Mouse (Mus musculus) lung, embryonic 14.5 days (tissue): ENCODE results near the gene Dlg2. TPM values are rescaled to one million over a fixed set of nuclear protein-coding genes. Genes with fewer than 3 reads are reported as not detected.

Experiments
- ATAC-seq: fragments of 200-750 bp; cut with Nextera tagmentation; 2 replicates; pipeline ENCODE4 v1.8.0; 2017; ENCODE audit warnings: mild to moderate bottlenecking, moderate TSS enrichment, moderate library complexity; ENCODE audit not compliant: insufficient read depth
- DNase-seq: peaks from one replicate; pipeline ENCODE4 v3.0.0-alpha.2; 2015
- H3K27ac ChIP-seq: fragments of 300-500 bp; sonication (generic); 2 replicates; pipeline ENCODE4 v1.5.1; 2014; ENCODE audit warnings: low read depth, mild to moderate bottlenecking, moderate library complexity
- H3K27me3 ChIP-seq: fragments of 300-500 bp; sonication (generic); 2 replicates; pipeline ENCODE4 v1.6.1; 2014; ENCODE audit warnings: low read length, control low read depth; ENCODE audit not compliant: insufficient read depth
- H3K36me3 ChIP-seq: fragments of 300-500 bp; sonication (generic); 2 replicates; pipeline ENCODE4 v1.6.1; 2014; ENCODE audit warnings: control low read depth; ENCODE audit not compliant: insufficient read depth
- H3K4me1 ChIP-seq: fragments of 300-500 bp; sonication (generic); 2 replicates; pipeline ENCODE4 v1.6.1; 2014; ENCODE audit warnings: antibody characterized with exemption, control low read depth; ENCODE audit not compliant: insufficient read depth
- H3K4me2 ChIP-seq: fragments of 300-500 bp; sonication (generic); 2 replicates; pipeline ENCODE4 v1.6.1; 2014; ENCODE audit warnings: mild to moderate bottlenecking
- H3K4me3 ChIP-seq: fragments of 300-500 bp; sonication (generic); 2 replicates; pipeline ENCODE4 v1.5.1; 2014; ENCODE audit warnings: low read depth, low read length
- H3K9ac ChIP-seq: fragments of 300-500 bp; sonication (generic); 2 replicates; pipeline ENCODE4 v1.6.1; 2014
- H3K9me3 ChIP-seq: fragments of 300-500 bp; sonication (generic); 2 replicates; pipeline ENCODE4 v1.6.1; 2016; ENCODE audit warnings: low read depth, low read length, control low read depth
- CTCF ChIP-seq: IDR thresholded peaks from 2 replicates; pipeline ENCODE4 v1.5.1; 2016; ENCODE audit warnings: antibody characterized with exemption, low read depth
- WGBS: fragments of 180-500 bp; shearing (Covaris S2); extraction: QIAGEN DNeasy Blood & Tissue Kit; methylation state at CpG from one replicate; pipeline ENCODE4 v1.1.7; 2014; 5-methylcytosine and 5-hydroxymethylcytosine counted together
- polyA plus RNA-seq: library from polyadenylated mRNA; unstranded; fragments of >200 nt; fragmentation: Nextera tagmentation; extraction: Ambion mirVana; gene quantifications from 2 replicates; pipeline ENCODE4 v1.2.1, GENCODE M21; 2014

The Dlg2 gene
- polyA plus RNA-seq, 1 experiment from 2014 or later, result 0.25 TPM

GRCm38 (mm10) chr7:90609764-90610163 lies 133.3 kb downstream of the Dlg2 start:
- H3K4me1 ChIP-seq, result no peaks in the 10 kb centered on the region
- DNase-seq, result no peak
- WGBS, result 42% methylated on average over 2 of the region's 2 CpGs
- no peaks in the 10 kb centered on the region for H3K36me3 ChIP-seq
- no peaks in the 10 kb centered on the region for H3K9me3 ChIP-seq
- ATAC-seq, result no peak
- no peak overlapping the region for H3K4me3 ChIP-seq
- H3K27me3 ChIP-seq, result no peaks in the 10 kb centered on the region
- H3K4me2 ChIP-seq, result no peak overlapping the region
- no peak for TF ChIP-seq CTCF
- no peak overlapping the region for H3K27ac ChIP-seq
- H3K9ac ChIP-seq, result no peak overlapping the region

- no peak overlapping the region for H3K27ac ChIP-seq
- no peak for TF ChIP-seq CTCF
- H3K9me3 ChIP-seq, result no peaks in the 10 kb centered on the region
- no peak overlapping the region for H3K4me3 ChIP-seq
- no peaks in the 10 kb centered on the region for H3K27me3 ChIP-seq
- 67% methylated on average over 3 of the region's 3 CpGs for WGBS
- ATAC-seq (no peak), DNase-seq (no peak)
- H3K4me2 ChIP-seq, result no peak overlapping the region
- H3K36me3 ChIP-seq, result no peaks in the 10 kb centered on the region
- no peaks in the 10 kb centered on the region for H3K4me1 ChIP-seq
- no peak overlapping the region for H3K9ac ChIP-seq
Measured at GRCm38 (mm10) chr7:90630546-90630945, 154.1 kb downstream of the Dlg2 start.

GRCm38 (mm10) chr7:90649512-90649911 lies 173.0 kb downstream of the Dlg2 start:
- Histone ChIP-seq H3K27me3 (no peaks in the 10 kb centered on the region), H3K4me3 (no peak overlapping the region), H3K9me3 (no peaks in the 10 kb centered on the region), H3K4me1 (no peaks in the 10 kb centered on the region), H3K36me3 (no peaks in the 10 kb centered on the region), H3K9ac (no peak overlapping the region), H3K27ac (no peak overlapping the region), H3K4me2 (no peak overlapping the region)
- no peak for TF ChIP-seq CTCF
- ATAC-seq, result no peak
- DNase-seq, result no peak
- WGBS, result 74% methylated on average over 1 of the region's 1 CpGs

GRCm38 (mm10) chr7:90651128-90651527 lies 174.7 kb downstream of the Dlg2 start:
- Histone ChIP-seq H3K4me3 (no peak overlapping the region), H3K9me3 (no peaks in the 10 kb centered on the region), H3K4me2 (no peak overlapping the region), H3K27ac (no peak overlapping the region), H3K27me3 (no peaks in the 10 kb centered on the region), H3K9ac (no peak overlapping the region), H3K36me3 (no peaks in the 10 kb centered on the region), H3K4me1 (no peaks in the 10 kb centered on the region)
- WGBS, result 55% methylated on average over 6 of the region's 6 CpGs
- no peak for TF ChIP-seq CTCF
- ATAC-seq, result no peak
- DNase-seq, result no peak

GRCm38 (mm10) chr7:90651611-90652010 lies 175.1 kb downstream of the Dlg2 start:
- ATAC-seq (no peak), DNase-seq (no peak)
- Histone ChIP-seq H3K4me3 (no peak overlapping the region), H3K27me3 (no peaks in the 10 kb centered on the region), H3K4me1 (no peaks in the 10 kb centered on the region), H3K9ac (no peak overlapping the region), H3K27ac (no peak overlapping the region), H3K4me2 (no peak overlapping the region), H3K36me3 (no peaks in the 10 kb centered on the region), H3K9me3 (no peaks in the 10 kb centered on the region)
- no peak for TF ChIP-seq CTCF
- WGBS, result 88% methylated on average over 2 of the region's 2 CpGs

- no peak for ATAC-seq
Measured at GRCm38 (mm10) chr7:90658593-90658992, 182.1 kb downstream of the Dlg2 start.

GRCm38 (mm10) chr7:90694050-90694449 lies 217.6 kb downstream of the Dlg2 start:
- no peak overlapping the region for H3K27ac ChIP-seq
- no peak for ATAC-seq
- no peak for TF ChIP-seq CTCF

More at GRCm38 (mm10) chr7:90658593-90658992, 182.1 kb downstream of the Dlg2 start:
- Histone ChIP-seq H3K9ac (no peak overlapping the region), H3K4me3 (no peak overlapping the region), H3K36me3 (no peaks in the 10 kb centered on the region), H3K4me1 (no peaks in the 10 kb centered on the region), H3K27me3 (no peaks in the 10 kb centered on the region), H3K9me3 (no peaks in the 10 kb centered on the region), H3K4me2 (no peak overlapping the region), H3K27ac (no peak overlapping the region)
- DNase-seq, result no peak
- WGBS, result 65% methylated on average over 3 of the region's 3 CpGs
- no peak for TF ChIP-seq CTCF

More at GRCm38 (mm10) chr7:90694050-90694449, 217.6 kb downstream of the Dlg2 start:
- Histone ChIP-seq H3K9me3 (no peaks in the 10 kb centered on the region), H3K4me1 (no peaks in the 10 kb centered on the region), H3K27me3 (no peaks in the 10 kb centered on the region), H3K4me3 (no peak overlapping the region), H3K36me3 (no peaks in the 10 kb centered on the region), H3K4me2 (no peak overlapping the region), H3K9ac (no peak overlapping the region)
- DNase-seq, result no peak
